12 mouse cellular contexts compared by ENCODE assay signal in the genomic region with DNA sequence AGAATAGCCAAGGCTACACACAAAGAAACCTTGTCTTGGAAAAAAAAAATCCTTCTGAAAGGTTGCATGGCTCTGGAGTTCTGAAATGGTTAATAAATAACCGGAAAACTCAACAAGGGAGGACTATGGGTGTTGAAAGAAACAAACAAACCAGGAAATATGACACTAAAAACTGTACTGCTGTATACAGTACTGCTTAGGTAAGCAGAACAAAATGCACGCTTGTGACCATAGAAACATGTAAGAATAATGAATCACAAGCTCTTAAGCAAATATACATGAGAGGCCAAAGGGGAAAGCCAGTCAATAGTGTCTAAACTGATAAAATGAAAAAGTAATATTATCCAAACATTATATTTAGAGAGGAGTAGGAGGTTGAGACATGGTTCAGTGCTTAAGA.
"Had no signal": no experiment of that assay in that cellular context is flagged by ENCODE, and none has a peak within 500 bp of the region (broad histone marks: within the 10 kb centered on the region; RNA-seq: fewer than 3 reads in every experiment).

No protein-coding gene starts in this region.

- H3K36me3 ChIP-seq: hindbrain, embryonic 12.5 days; midbrain, embryonic 15.5 days; neural tube, embryonic 13.5 days had no signal

- H3K4me3 ChIP-seq: hindbrain, embryonic 12.5 days; limb, embryonic 15.5 days; midbrain, embryonic 10.5 days; midbrain, embryonic 15.5 days; neural tube, embryonic 13.5 days had no signal

- H3K4me1 ChIP-seq: hindbrain, embryonic 12.5 days; midbrain, embryonic 10.5 days; midbrain, embryonic 15.5 days had no signal

- H3K27me3 ChIP-seq: hindbrain, embryonic 12.5 days; limb, embryonic 15.5 days; midbrain, embryonic 15.5 days; neural tube, embryonic 13.5 days had no signal

- H3K9ac ChIP-seq: hindbrain, embryonic 12.5 days; limb, embryonic 15.5 days; liver, embryonic 14.5 days; midbrain, embryonic 15.5 days; neural tube, embryonic 13.5 days had no signal

- ATAC-seq: hindbrain, embryonic 16.5 days; inflammation-experienced regulatory T-cells, adult 6 months; midbrain, embryonic 15.5 days had no signal

- H3K9me3 ChIP-seq: hindbrain, embryonic 12.5 days; limb, embryonic 15.5 days; midbrain, embryonic 15.5 days; neural tube, embryonic 13.5 days had no signal

- DNase-seq: lung, postnatal 4 days; right cerebral cortex, postnatal 14 days; thymus, adult 18-20 months; thymus, postnatal 14 days had no signal

- H3K27ac ChIP-seq: hindbrain, embryonic 12.5 days; limb, embryonic 15.5 days; liver, embryonic 14.5 days; midbrain, embryonic 10.5 days; midbrain, embryonic 15.5 days; neural tube, embryonic 13.5 days had no signal

- H3K4me2 ChIP-seq: hindbrain, embryonic 12.5 days; limb, embryonic 15.5 days; midbrain, embryonic 15.5 days; neural tube, embryonic 13.5 days had no signal
